Mouse (Mus musculus): ENCODE data around the gene Mrpl3.

DNA sequence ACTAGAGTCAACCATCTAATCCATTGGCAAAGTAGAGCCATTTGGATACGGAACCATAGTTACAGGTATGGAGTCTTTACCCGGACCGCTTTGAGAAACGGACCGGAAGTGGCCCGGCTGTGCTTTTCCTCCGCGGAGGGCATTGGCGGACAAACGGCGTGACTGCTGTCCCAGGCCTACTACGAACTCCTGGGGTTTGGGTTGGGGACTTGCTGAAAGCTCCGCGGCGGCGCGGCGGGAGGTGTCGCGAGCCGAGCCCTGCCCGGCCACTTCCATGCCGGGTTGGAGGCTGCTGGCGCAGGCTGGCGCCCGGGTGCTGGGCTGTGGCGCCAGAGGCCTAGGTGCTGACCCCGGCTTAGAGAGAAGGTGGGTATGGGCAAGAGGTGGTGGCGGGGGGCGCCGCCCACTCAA is at the start of gene Mrpl3:
- TF ChIP-seq GATA1 (IDR thresholded peaks at IDR 0.05; ENCODE audit: low read length) (no peak), TAL1 (IDR thresholded peaks at IDR 0.05; ENCODE audit: low read length) (no peak)

Data from erythroblast, embryonic 14.5 days (primary cell).